Mouse (Mus musculus) gastrocnemius, postnatal 36 days (tissue): Measurements from ENCODE around the gene Olfr328. TPM values are rescaled to one million over a fixed set of nuclear protein-coding genes. Genes with fewer than 3 reads are reported as not detected.
A peak's percentile ranks its signal among the peaks of the same experiment; 100 is the strongest.
"Not testable (repeated sequence)": the region's sequence is repeated elsewhere in the genome, so short reads cannot be mapped to it uniquely, and the experiment has no call there.

Source experiments
- DNase-seq, 2 experiments: peaks; one replicate each; pipeline ENCODE4 v3.0.0; 2022
- intact Hi-C: fragments of 180-260 bp; cut with DNase I; formaldehyde crosslinking; loops from one replicate; pipeline ENCODE4 v1.15.1; 2025
- long read RNA-seq, 2 experiments: library from polyadenylated mRNA; stranded (forward); transcript quantifications; one replicate each; pipeline ENCODE4 v2.0.0; 2021
- total RNA-seq, 2 experiments: library from RNA; stranded (reverse); gene quantifications; 2 replicates each; pipeline ENCODE4 v1.2.3; 2021

Olfr328 gene
- not detected for total RNA-seq
- long read RNA-seq, experiment 1 = 0 reads
- long read RNA-seq, experiment 2 = 0 reads

GRCm38 (mm10) chr11:58555536-58555935, at the start of gene Olfr328:
Gene Olfr328, minus strand, starts transcription at chr11:58555636.
- peak in 1 of 2 experiments; percentile 5 for DNase-seq
- intact Hi-C loops = no loop called here

GRCm38 (mm10) chr11:58605228-58605627, 49.8 kb upstream of the Olfr328 start:
- intact Hi-C loops = no loop called here
- DNase-seq = no peak

GRCm38 (mm10) chr11:58604688-58605087, 49.3 kb upstream of the Olfr328 start:
- no peak for DNase-seq
- intact Hi-C loops = no loop called here

GRCm38 (mm10) chr11:58602800-58603560, 47.5 kb upstream of the Olfr328 start:
- DNase-seq = no peak
- intact Hi-C loops = no loop called here

GRCm38 (mm10) chr11:58602062-58602461, 46.6 kb upstream of the Olfr328 start:
- intact Hi-C loops = no loop called here
- no peak for DNase-seq

- intact Hi-C loops = no loop called here
- DNase-seq = no peak
These were observed 42.4 kb upstream of the Olfr328 start for GRCm38 (mm10) chr11:58597837-58598236.

GRCm38 (mm10) chr11:58594814-58595213, 39.4 kb upstream of the Olfr328 start, which contains the start of gene Olfr324:
Gene Olfr324, plus strand, starts transcription at chr11:58595114.
- intact Hi-C loops = no loop called here
- DNase-seq = no peak

GRCm38 (mm10) chr11:58588620-58589250, 33.3 kb upstream of the Olfr328 start:
- intact Hi-C loops = no loop called here
- no peak for DNase-seq

- DNase-seq = peak; percentile 8 to 28
- intact Hi-C loops = loop anchor here (2.0 kb wide), 1 partner anchor 185 kb away; no protein-coding TSS in a partner anchor
These were observed 32.5 kb upstream of the Olfr328 start for GRCm38 (mm10) chr11:58587898-58588348.

GRCm38 (mm10) chr11:58578636-58579035, 23.2 kb upstream of the Olfr328 start:
- intact Hi-C loops = no loop called here
- no peak for DNase-seq

- intact Hi-C loops = no loop called here
- DNase-seq = no peak
These were observed 22.0 kb upstream of the Olfr328 start, which contains the start of gene Olfr325 for GRCm38 (mm10) chr11:58577430-58577829. Gene Olfr325, plus strand, starts transcription at chr11:58577730.

GRCm38 (mm10) chr11:58570405-58570804, 15.0 kb upstream of the Olfr328 start, which contains the start of gene Olfr224:
Gene Olfr224, minus strand, starts transcription at chr11:58570553.
- intact Hi-C loops = no loop called here
- DNase-seq = peak in 1 of 2 experiments; percentile 11

GRCm38 (mm10) chr11:58546322-58546721, 9.1 kb downstream of the Olfr328 start, which contains the start of gene Olfr329-ps:
Gene Olfr329-ps, minus strand, starts transcription at chr11:58546422.
- intact Hi-C loops = no loop called here
- DNase-seq = no peak

GRCm38 (mm10) chr11:58534736-58535135, 20.7 kb downstream of the Olfr328 start, which contains the start of gene Olfr330:
Gene Olfr330, minus strand, starts transcription at chr11:58534836.
- DNase-seq, intact Hi-C loops: not testable (repeated sequence)

- DNase-seq = peak in 1 of 2 experiments; percentile 25
- intact Hi-C loops = not testable (repeated sequence)
These were observed 35.7 kb downstream of the Olfr328 start for GRCm38 (mm10) chr11:58519756-58520155.

- intact Hi-C loops = not testable (repeated sequence)
- DNase-seq = peak; percentile 66 to 71
These were observed 36.5 kb downstream of the Olfr328 start for GRCm38 (mm10) chr11:58518916-58519315.

- DNase-seq, intact Hi-C loops: not testable (repeated sequence)
These were observed 46.4 kb downstream of the Olfr328 start for GRCm38 (mm10) chr11:58509058-58509457.

GRCm38 (mm10) chr11:58502472-58502871, 53.0 kb downstream of the Olfr328 start, which contains the start of gene Olfr331:
Gene Olfr331, minus strand, starts transcription at chr11:58502572.
- intact Hi-C loops, DNase-seq: not testable (repeated sequence)
